Mouse (Mus musculus) thymus, adult 2 months (tissue): ENCODE measurements around the gene Ankrd11. TPM values are rescaled to one million over a fixed set of nuclear protein-coding genes. Genes with fewer than 3 reads are reported as not detected.
A peak's percentile ranks its signal among the peaks of the same experiment; 100 is the strongest.
"Not testable (repeated sequence)": the region's sequence is repeated elsewhere in the genome, so short reads cannot be mapped to it uniquely, and the experiment has no call there.

Experiments
- DNase-seq: peaks from one replicate; pipeline ENCODE4 v3.0.0; 2021
- H3K27ac ChIP-seq: fragments of 200-500 bp; 2 replicates; pipeline ENCODE4 v1.5.1; 2012; ENCODE audit warnings: low read length, control low read depth; ENCODE audit not compliant: control insufficient read depth, insufficient read depth
- H3K27me3 ChIP-seq: fragments of 200-500 bp; 2 replicates; pipeline ENCODE4 v1.6.1; 2012; ENCODE audit warnings: mild to moderate bottlenecking, low read length, moderate library complexity, mixed read lengths; ENCODE audit not compliant: control insufficient read depth, insufficient read depth
- H3K36me3 ChIP-seq: fragments of 200-500 bp; 2 replicates; pipeline ENCODE4 v1.6.1; 2012; ENCODE audit warnings: mild to moderate bottlenecking, low read length, moderate library complexity; ENCODE audit not compliant: control insufficient read depth, insufficient read depth
- H3K4me1 ChIP-seq: fragments of 200-500 bp; replicated peaks from 2 replicates; pipeline ENCODE4 v1.6.1; 2012; ENCODE audit warnings: low read length; ENCODE audit not compliant: control insufficient read depth, insufficient read depth
- H3K4me3 ChIP-seq: fragments of 200-500 bp; 2 replicates; pipeline ENCODE4 v1.5.1; 2012; ENCODE audit warnings: mild to moderate bottlenecking, low read length, control low read depth, moderate library complexity; ENCODE audit not compliant: control insufficient read depth, insufficient read depth
- CTCF ChIP-seq: fragments of 200-500 bp; IDR thresholded peaks from 2 replicates; pipeline ENCODE4 v1.5.1; 2012; ENCODE audit warnings: mild to moderate bottlenecking, control low read depth, low read length, moderate library complexity, borderline replicate concordance; ENCODE audit not compliant: control insufficient read depth, poor library complexity, insufficient read depth; ENCODE audit errors: extremely low read depth
- POLR2A ChIP-seq: fragments of 200-500 bp; IDR thresholded peaks from 2 replicates; pipeline ENCODE4 v1.6.1; 2012; ENCODE audit warnings: mild to moderate bottlenecking, low read length, control low read depth, moderate library complexity; ENCODE audit not compliant: control insufficient read depth, poor library complexity, insufficient read depth; ENCODE audit errors: extremely low read depth
- WGBS: fragments of 180-500 bp; shearing (Covaris S2); methylation state at CpG from one replicate; pipeline ENCODE4 v1.1.7; 2018; 5-methylcytosine and 5-hydroxymethylcytosine counted together
- polyA plus RNA-seq: library from polyadenylated mRNA; depleted of rRNA; stranded (reverse); fragments of >200 nt; gene quantifications from 2 replicates; pipeline ENCODE4 v1.2.3, GENCODE M21; 2012

Ankrd11 gene
- polyA plus RNA-seq, 1 experiment, result 118 TPM

DNA sequence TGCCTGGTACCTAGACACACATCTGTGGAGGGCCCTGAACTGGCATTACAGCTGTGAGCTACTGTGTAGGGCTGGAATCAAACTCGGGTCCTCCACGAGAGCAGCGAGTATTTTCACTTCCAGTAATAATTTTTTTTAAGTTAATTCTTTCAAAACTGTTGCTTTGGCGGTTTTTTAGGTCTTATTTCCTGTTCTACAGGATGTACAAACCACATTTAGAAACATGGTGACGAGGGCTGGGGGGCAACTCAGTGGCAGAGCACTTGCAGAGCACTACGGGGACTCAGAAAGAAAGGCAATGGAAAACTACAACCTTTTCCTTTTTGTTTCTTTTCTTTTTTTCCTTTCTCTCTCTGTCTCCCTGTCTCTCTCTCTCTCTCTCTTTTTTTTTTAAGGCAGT is 7.9 kb downstream of the Ankrd11 start:
- Histone ChIP-seq H3K36me3 (no peaks in the 10 kb centered on the region), H3K4me1 (peaks cover 35% of the 10 kb centered on the region), H3K27me3 (no peaks in the 10 kb centered on the region), H3K27ac (peak overlapping the region; percentile 99), H3K4me3 (no peak overlapping the region)
- 5% methylated on average over 6 of the region's 6 CpGs for WGBS
- TF ChIP-seq CTCF (no peak), POLR2A (no peak)
- DNase-seq, result peak; percentile 76

DNA sequence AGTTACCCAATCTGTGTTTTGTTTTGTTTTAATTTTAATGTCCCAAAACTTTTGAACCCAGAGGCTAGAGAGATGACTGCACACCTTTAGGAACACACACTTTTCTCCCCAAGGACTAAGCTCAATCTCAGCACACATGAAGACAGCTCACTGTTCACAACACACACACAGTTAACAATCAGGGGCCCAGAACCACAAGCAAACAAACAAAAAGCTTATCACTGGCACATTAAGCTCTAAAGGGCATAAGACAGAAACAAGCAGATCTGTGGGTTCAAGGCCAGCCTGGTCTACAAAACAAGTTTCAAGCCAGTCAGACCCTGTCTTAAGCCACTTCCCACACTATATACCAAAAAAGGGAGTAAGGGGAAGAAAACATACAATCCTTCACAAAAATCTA is 8.6 kb downstream of the Ankrd11 start:
- DNase-seq, result no peak
- Histone ChIP-seq H3K27me3 (no peaks in the 10 kb centered on the region), H3K27ac (peak overlapping the region; percentile 59; the same call in 1 of the 2 replicates), H3K4me3 (no peak overlapping the region), H3K36me3 (no peaks in the 10 kb centered on the region), H3K4me1 (peaks cover 39% of the 10 kb centered on the region)
- no peak for TF ChIP-seq POLR2A
- TF ChIP-seq CTCF, result no peak

- Histone ChIP-seq H3K36me3 (no peaks in the 10 kb centered on the region), H3K27me3 (no peaks in the 10 kb centered on the region), H3K27ac (peak overlapping the region; percentile 73), H3K4me3 (no peak overlapping the region), H3K4me1 (peaks cover 41% of the 10 kb centered on the region)
- peak; percentile 42 for DNase-seq
- TF ChIP-seq POLR2A (no peak), CTCF (no peak)
Measured at GRCm38 (mm10) chr8:123032730-123033129, 9.3 kb downstream of the Ankrd11 start.

- Histone ChIP-seq H3K27ac (no peak overlapping the region; the same call in 1 of the 2 replicates), H3K4me3 (no peak overlapping the region), H3K27me3 (no peaks in the 10 kb centered on the region), H3K4me1 (peaks cover 32% of the 10 kb centered on the region), H3K36me3 (no peaks in the 10 kb centered on the region)
- TF ChIP-seq CTCF (no peak), POLR2A (no peak)
- DNase-seq, result no peak
- 42% methylated on average over 7 of the region's 7 CpGs for WGBS
Measured at GRCm38 (mm10) chr8:123031321-123031978, 10.6 kb downstream of the Ankrd11 start.

GRCm38 (mm10) chr8:123030091-123030490 is 12.0 kb downstream of the Ankrd11 start:
- peaks cover 36% of the 10 kb centered on the region for H3K4me1 ChIP-seq
- not testable (repeated sequence) for DNase-seq, H3K27ac ChIP-seq, H3K36me3 ChIP-seq, H3K4me3 ChIP-seq, H3K27me3 ChIP-seq
- 60% methylated on average over 5 of the region's 5 CpGs for WGBS

DNA sequence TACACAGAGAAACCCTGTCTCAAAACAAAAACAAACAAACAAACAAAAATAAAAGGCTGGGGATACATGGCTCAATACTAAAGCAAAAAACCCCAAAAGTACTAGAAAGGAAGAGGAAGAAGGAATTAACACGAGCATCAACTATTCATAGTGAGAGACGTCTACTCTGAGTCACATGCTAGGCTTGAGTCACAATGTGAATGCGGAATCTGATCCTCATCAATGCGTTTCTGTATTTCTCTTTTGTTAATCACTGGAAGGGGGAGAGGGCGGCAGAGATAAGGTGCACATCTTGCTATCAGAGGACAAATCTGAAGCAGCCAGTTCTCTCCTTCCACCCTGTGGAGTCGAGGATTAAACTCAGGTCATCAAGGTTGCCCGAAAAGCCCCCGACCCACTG is 14.3 kb downstream of the Ankrd11 start:
- Histone ChIP-seq H3K4me1 (peaks cover 34% of the 10 kb centered on the region), H3K27me3 (no peaks in the 10 kb centered on the region), H3K4me3 (no peak overlapping the region), H3K36me3 (no peaks in the 10 kb centered on the region), H3K27ac (no peak overlapping the region)
- 86% methylated on average over 8 of the region's 8 CpGs for WGBS
- no peak for TF ChIP-seq POLR2A
- no peak for TF ChIP-seq CTCF
- no peak for DNase-seq

DNA sequence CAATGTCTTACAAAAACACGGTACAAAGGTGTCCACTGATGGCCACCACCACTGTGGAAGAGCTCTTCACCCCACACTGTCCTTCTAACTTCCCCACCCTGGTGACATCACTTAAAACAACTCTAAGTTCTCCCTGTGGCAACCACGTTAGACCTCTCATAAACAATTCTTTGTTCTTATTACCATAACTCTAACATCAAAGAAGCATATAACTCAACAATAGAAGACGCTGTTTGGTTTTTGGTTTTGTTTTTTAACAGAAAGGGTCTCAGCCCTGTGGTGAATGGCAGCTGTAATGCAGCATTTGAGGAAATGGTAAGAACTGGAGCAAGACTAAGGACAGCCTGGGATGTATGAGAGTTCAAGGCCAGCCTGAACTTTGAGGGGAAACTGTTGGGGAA is 16.1 kb downstream of the Ankrd11 start:
- DNase-seq, result no peak
- 31% methylated on average over 3 of the region's 3 CpGs for WGBS
- Histone ChIP-seq H3K36me3 (no peaks in the 10 kb centered on the region), H3K27me3 (no peaks in the 10 kb centered on the region), H3K27ac (peak overlapping the region; percentile 37; the same call in 1 of the 2 replicates), H3K4me3 (no peak overlapping the region), H3K4me1 (peaks cover 29% of the 10 kb centered on the region)
- TF ChIP-seq POLR2A (no peak), CTCF (no peak)
